Mouse (Mus musculus): Measurements from ENCODE around the gene Ntmt1. TPM values are rescaled to one million over a fixed set of nuclear protein-coding genes. Genes with fewer than 3 reads are reported as not detected.

The Ntmt1 gene
- polyA plus RNA-seq, 1 experiment: 27.3 TPM

DNA sequence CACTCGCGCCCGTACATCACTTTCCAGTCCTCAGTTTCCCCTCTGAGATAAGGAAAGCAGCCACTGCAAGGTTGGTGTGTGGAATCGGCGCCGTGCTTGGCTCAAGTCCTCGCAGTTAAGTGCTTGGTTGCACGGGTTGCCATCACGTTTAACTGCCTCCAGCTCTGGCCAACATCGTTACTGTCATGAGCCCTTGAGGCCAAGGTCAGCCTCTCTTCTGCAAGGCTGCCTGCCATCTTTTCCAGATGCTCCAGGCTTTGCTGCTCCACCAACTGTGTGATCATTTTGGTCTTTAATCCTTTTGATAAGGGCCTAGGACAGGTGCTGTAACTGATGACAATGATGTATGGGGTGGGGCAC is 650 bp downstream of the Ntmt1 start:
- 3% methylated on average over 10 of the region's 10 CpGs for WGBS
- no peaks in the 10 kb centered on the region for H3K36me3 ChIP-seq (ENCODE audit: control insufficient read depth, insufficient read depth, low read length)
- peaks cover 5% of the 10 kb centered on the region for H3K4me1 ChIP-seq (ENCODE audit: control insufficient read depth, insufficient read depth, low read length)
- peak overlapping the region; percentile 41 for H3K27ac ChIP-seq (ENCODE audit: insufficient read depth, low read depth, low read length)
- DNase-seq: peak; percentile 21
- TF ChIP-seq CTCF (conservative IDR thresholded peaks at IDR 0.05; ENCODE audit: insufficient read depth, insufficient read length, low read depth, low read length) (no peak), POLR2A (IDR thresholded peaks at IDR 0.05; ENCODE audit: low read depth, low read length) (no peak)
- H3K27me3 ChIP-seq (replicated peaks; ENCODE audit: control insufficient read depth, insufficient read depth, low read length): no peaks in the 10 kb centered on the region
- H3K4me3 ChIP-seq (ENCODE audit: insufficient read depth, low read depth, low read length): peak overlapping the region; percentile 72

DNA sequence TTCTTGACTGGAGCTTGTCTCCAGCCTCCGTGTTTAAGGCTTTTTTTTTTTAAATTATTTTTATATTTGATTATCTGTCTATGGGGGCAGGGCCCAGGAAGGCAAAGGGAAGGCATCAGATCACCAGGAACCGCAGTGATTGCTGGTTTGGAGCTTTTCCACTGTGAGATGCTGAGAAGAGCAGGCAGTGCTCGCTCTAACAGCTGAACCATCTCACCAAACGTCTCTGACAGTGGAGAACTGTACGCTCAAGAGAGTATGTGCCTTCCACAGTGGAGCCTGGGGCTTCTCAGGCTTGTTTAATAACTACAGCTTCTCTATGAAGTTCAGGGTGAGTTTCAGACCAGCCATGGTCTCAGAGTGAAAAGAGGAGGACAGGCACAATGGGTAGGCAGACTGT is 1.9 kb downstream of the Ntmt1 start:
- 61% methylated on average over 5 of the region's 5 CpGs for WGBS
- Histone ChIP-seq H3K27ac (ENCODE audit: insufficient read depth, low read depth, low read length) (no peak overlapping the region), H3K36me3 (ENCODE audit: control insufficient read depth, insufficient read depth, low read length) (no peaks in the 10 kb centered on the region), H3K4me1 (ENCODE audit: control insufficient read depth, insufficient read depth, low read length) (peaks cover 5% of the 10 kb centered on the region), H3K27me3 (replicated peaks; ENCODE audit: control insufficient read depth, insufficient read depth, low read length) (no peaks in the 10 kb centered on the region), H3K4me3 (ENCODE audit: insufficient read depth, low read depth, low read length) (no peak overlapping the region)
- no peak for TF ChIP-seq POLR2A (IDR thresholded peaks at IDR 0.05; ENCODE audit: low read depth, low read length)
- TF ChIP-seq CTCF (conservative IDR thresholded peaks at IDR 0.05; ENCODE audit: insufficient read depth, insufficient read length, low read depth, low read length): no peak
- DNase-seq: no peak

GRCm38 (mm10) chr2:30810573-30810972 is 2.9 kb downstream of the Ntmt1 start:
- no peak overlapping the region for H3K27ac ChIP-seq (ENCODE audit: insufficient read depth, low read depth, low read length)
- peaks cover 5% of the 10 kb centered on the region for H3K4me1 ChIP-seq (ENCODE audit: control insufficient read depth, insufficient read depth, low read length)
- no peaks in the 10 kb centered on the region for H3K36me3 ChIP-seq (ENCODE audit: control insufficient read depth, insufficient read depth, low read length)
- H3K4me3 ChIP-seq (ENCODE audit: insufficient read depth, low read depth, low read length): no peak overlapping the region
- 70% methylated on average over 7 of the region's 7 CpGs for WGBS
- DNase-seq: no peak
- TF ChIP-seq POLR2A (IDR thresholded peaks at IDR 0.05; ENCODE audit: low read depth, low read length) (no peak), CTCF (conservative IDR thresholded peaks at IDR 0.05; ENCODE audit: insufficient read depth, insufficient read length, low read depth, low read length) (no peak)
- no peaks in the 10 kb centered on the region for H3K27me3 ChIP-seq (replicated peaks; ENCODE audit: control insufficient read depth, insufficient read depth, low read length)

DNA sequence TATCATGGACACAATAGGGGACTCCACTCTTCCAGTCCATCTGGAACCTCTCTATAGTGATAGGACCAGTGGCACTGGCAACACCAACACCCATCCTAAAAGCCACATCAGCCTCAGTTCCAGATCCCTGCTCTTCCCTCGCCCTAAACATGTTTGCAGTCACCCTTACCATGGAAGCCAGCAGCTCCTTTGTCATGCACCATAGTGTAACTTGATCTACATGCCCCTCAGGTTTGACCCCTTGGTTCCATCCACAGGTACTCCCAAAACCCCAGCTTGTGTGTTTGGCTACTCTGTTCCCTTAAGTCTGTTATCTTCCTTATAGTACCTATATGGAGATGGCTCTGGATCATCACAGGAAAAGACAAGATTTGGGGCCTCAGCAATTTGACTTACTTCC is 8.8 kb downstream of the Ntmt1 start:
- no peak overlapping the region for H3K27ac ChIP-seq (ENCODE audit: insufficient read depth, low read depth, low read length)
- no peak for DNase-seq
- H3K4me3 ChIP-seq (ENCODE audit: insufficient read depth, low read depth, low read length): no peak overlapping the region
- no peak for TF ChIP-seq POLR2A (IDR thresholded peaks at IDR 0.05; ENCODE audit: low read depth, low read length)
- no peak for TF ChIP-seq CTCF (conservative IDR thresholded peaks at IDR 0.05; ENCODE audit: insufficient read depth, insufficient read length, low read depth, low read length)
- H3K36me3 ChIP-seq (ENCODE audit: control insufficient read depth, insufficient read depth, low read length): no peaks in the 10 kb centered on the region
- no peaks in the 10 kb centered on the region for H3K27me3 ChIP-seq (replicated peaks; ENCODE audit: control insufficient read depth, insufficient read depth, low read length)
- WGBS: 97% methylated on average over 1 of the region's 1 CpGs
- no peaks in the 10 kb centered on the region for H3K4me1 ChIP-seq (ENCODE audit: control insufficient read depth, insufficient read depth, low read length)

DNA sequence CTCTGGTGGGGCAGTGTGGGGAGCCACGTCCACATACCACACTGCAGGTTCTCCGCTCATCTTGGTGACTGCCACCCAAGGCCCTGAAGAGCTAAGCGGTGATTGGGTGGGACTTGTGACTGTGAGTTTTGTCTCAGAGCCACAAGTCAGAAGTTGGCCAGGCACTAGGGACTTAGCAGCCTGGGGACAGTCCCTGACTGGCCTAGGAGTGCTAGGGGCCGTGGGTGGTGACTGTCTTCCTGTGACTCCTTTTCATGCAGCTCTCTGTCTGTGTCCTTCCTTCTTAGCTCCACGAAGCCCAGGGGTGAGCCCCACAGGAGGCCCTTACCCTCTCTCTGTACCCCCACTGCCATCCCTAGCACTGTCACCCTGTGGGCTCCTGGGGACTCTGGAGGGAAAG is 12.2 kb downstream of the Ntmt1 start:
- TF ChIP-seq POLR2A (IDR thresholded peaks at IDR 0.05; ENCODE audit: low read depth, low read length) (no peak), CTCF (conservative IDR thresholded peaks at IDR 0.05; ENCODE audit: insufficient read depth, insufficient read length, low read depth, low read length) (no peak)
- H3K4me3 ChIP-seq (ENCODE audit: insufficient read depth, low read depth, low read length): no peak overlapping the region
- H3K27me3 ChIP-seq (replicated peaks; ENCODE audit: control insufficient read depth, insufficient read depth, low read length): no peaks in the 10 kb centered on the region
- no peaks in the 10 kb centered on the region; the same call in 1 of the 2 replicates for H3K36me3 ChIP-seq (ENCODE audit: control insufficient read depth, insufficient read depth, low read length)
- H3K4me1 ChIP-seq (ENCODE audit: control insufficient read depth, insufficient read depth, low read length): no peaks in the 10 kb centered on the region
- DNase-seq: no peak
- 97% methylated on average over 5 of the region's 5 CpGs for WGBS
- no peak overlapping the region for H3K27ac ChIP-seq (ENCODE audit: insufficient read depth, low read depth, low read length)

DNA sequence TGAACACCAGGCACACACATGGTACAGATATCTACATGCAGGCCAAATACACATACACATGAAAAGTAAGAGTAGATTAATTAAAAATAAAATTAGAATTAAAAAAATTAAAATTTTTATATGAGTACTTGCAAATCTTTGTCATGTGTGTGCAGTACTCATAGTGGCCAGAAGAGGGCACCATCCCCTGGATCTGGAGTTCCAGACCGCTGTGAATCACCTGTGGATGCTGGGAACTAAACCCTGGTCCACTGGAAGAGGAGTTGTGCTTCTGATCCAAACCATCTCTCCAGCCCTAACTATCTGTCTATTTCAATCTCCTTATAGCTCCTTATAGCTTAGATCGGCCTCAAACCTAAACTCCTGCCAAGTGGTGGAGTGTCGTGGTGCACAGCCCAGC is 13.4 kb downstream of the Ntmt1 start:
- H3K27me3 ChIP-seq (replicated peaks; ENCODE audit: control insufficient read depth, insufficient read depth, low read length): no peaks in the 10 kb centered on the region
- TF ChIP-seq POLR2A (IDR thresholded peaks at IDR 0.05; ENCODE audit: low read depth, low read length) (no peak), CTCF (conservative IDR thresholded peaks at IDR 0.05; ENCODE audit: insufficient read depth, insufficient read length, low read depth, low read length) (0 out of 2 replicates have a peak, but pooled peaks have one; percentile 28)
- 93% methylated on average over 3 of the region's 3 CpGs for WGBS
- H3K4me1 ChIP-seq (ENCODE audit: control insufficient read depth, insufficient read depth, low read length): no peaks in the 10 kb centered on the region
- H3K4me3 ChIP-seq (ENCODE audit: insufficient read depth, low read depth, low read length): no peak overlapping the region
- H3K36me3 ChIP-seq (ENCODE audit: control insufficient read depth, insufficient read depth, low read length): no peaks in the 10 kb centered on the region; the same call in 1 of the 2 replicates
- DNase-seq: no peak
- H3K27ac ChIP-seq (ENCODE audit: insufficient read depth, low read depth, low read length): no peak overlapping the region

DNA sequence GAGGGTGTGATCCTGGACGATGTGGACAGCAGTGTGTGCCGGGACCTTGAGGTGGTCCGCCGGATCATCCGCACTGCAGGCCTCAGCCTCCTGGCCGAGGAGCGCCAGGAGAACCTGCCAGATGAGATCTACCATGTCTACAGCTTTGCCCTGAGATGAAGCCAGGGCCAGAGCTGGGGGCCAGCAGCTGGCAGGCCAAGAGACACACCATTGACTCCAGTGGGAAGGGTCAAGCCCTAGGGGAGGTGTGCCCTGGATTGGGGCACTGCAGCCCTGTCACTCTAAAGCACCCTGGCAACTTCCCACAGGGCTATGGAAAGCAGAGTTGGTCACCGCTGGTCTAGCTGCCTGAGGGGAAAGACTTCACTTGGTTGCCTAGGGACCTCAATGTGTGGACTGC is 14.8 kb downstream of the Ntmt1 start:
- Histone ChIP-seq H3K27ac (ENCODE audit: insufficient read depth, low read depth, low read length) (no peak overlapping the region), H3K27me3 (replicated peaks; ENCODE audit: control insufficient read depth, insufficient read depth, low read length) (no peaks in the 10 kb centered on the region), H3K36me3 (ENCODE audit: control insufficient read depth, insufficient read depth, low read length) (no peaks in the 10 kb centered on the region; the same call in 1 of the 2 replicates), H3K4me3 (ENCODE audit: insufficient read depth, low read depth, low read length) (no peak overlapping the region), H3K4me1 (ENCODE audit: control insufficient read depth, insufficient read depth, low read length) (peaks cover 7% of the 10 kb centered on the region; the same call in 1 of the 2 replicates)
- no peak for TF ChIP-seq POLR2A (IDR thresholded peaks at IDR 0.05; ENCODE audit: low read depth, low read length)
- no peak for TF ChIP-seq CTCF (conservative IDR thresholded peaks at IDR 0.05; ENCODE audit: insufficient read depth, insufficient read length, low read depth, low read length)
- WGBS: 90% methylated on average over 8 of the region's 8 CpGs
- DNase-seq: no peak

Measured in kidney, adult 2 months (tissue).